Mouse (Mus musculus) cerebellum, adult 9-11 months (tissue): ENCODE results near the gene Map2k1.

ENCODE experiments used
- DNase-seq: peaks from one replicate; pipeline ENCODE4 v3.0.0; 2022

Map2k1 gene

DNA sequence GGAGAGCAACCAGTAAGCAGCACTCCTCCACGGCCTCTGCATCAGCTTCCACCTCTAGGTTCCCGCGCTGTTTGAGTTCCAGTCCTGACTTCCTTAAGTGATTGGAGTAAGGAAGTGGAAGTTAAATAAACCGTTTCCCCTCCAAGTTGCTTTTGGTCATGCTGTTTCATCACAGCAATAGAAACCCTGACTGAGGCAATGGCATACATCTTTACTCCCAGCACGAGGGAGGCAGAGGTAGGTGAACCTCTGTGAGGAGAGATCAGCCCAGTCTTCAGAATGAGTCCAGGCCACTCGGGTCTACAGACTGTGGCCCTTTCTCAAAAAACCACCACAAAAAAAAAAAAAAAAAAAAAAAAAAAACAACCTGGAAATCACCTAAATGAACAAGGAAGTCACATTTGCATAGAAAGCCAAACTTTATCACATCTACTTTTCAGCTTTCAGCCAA lies 11.0 kb downstream of the Map2k1 start:
- no peak for DNase-seq

- DNase-seq = no peak
Observed at GRCm38 (mm10) chr9:64240681-64241080, 12.8 kb downstream of the Map2k1 start.

GRCm38 (mm10) chr9:64240116-64240515 lies 13.3 kb downstream of the Map2k1 start:
- DNase-seq = no peak

DNA sequence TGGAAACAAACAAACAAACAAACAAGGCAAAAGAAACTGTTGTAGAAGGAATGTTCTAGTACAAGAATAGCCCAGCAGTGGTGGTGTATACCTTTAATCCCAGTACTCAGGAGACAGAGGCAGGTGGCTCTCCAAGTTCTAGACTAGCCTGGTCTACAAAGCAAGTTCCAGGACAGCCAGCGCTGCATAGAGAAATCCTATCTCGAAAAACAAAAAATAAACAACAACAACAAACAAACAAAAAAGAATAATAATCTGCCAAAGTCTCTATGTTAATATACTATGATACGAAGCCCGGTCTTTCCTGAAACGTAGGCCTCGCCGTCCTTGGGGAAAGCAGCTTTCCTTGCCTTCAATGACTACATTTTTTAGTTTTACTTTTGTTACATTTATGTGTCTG lies 17.4 kb downstream of the Map2k1 start:
- no peak for DNase-seq

DNA sequence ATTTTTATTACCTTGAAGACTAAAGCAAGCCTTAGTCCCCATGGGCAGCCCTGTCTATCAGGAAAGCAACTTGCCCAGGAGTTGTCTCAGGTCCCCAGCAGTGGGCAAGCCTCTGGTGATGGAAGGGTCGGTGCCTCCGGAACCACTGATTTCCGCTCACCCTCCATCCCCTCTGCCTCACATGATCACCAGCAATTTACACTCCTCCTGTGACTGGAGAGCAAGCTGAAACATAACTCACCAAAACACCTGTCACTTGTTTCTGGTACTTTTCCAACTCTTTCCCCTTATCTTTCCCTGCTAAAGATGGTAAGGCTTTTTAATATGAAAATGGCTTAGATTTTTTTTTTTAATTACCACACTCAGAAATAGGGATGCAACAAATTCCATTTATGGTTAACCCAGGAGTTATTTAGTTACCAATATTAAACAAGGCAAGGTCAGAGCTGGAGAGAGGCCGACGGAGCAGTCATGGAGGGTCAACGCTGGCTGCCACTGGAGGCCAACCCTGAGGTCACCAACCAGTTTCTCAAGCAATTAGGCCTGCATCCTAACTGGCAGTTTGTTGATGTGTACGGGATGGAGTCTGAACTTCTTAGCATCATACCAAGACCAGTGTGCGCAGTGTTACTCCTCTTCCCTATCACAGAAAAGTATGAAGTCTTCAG lies 18.5 kb downstream of the Map2k1 start, which contains the start of gene Uchl4:
Gene Uchl4, plus strand, starts transcription at position 434 of the 668 bp plus-strand sequence.
- no peak for DNase-seq

DNA sequence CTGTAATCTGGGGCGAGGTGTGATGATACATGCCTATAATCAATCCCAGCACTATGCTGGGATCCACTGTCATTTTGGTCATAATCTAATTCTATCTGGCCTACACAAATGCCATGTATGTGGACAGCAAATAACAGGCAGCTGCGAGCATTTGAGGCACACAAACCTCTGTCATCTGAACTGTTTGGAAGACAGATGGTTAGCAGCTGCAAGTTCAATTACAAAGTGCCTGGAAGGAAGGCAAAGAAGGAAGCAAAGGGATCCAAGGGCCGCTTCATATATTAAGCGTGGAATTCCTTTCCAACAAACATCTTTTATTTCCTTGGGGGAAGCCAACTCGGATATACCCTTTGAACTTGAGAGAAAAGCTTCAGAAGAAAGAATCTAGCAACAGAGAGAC lies 19.8 kb downstream of the Map2k1 start:
- no peak for DNase-seq

GRCm38 (mm10) chr9:64232257-64232957 lies 21.0 kb downstream of the Map2k1 start:
- DNase-seq = no peak

DNA sequence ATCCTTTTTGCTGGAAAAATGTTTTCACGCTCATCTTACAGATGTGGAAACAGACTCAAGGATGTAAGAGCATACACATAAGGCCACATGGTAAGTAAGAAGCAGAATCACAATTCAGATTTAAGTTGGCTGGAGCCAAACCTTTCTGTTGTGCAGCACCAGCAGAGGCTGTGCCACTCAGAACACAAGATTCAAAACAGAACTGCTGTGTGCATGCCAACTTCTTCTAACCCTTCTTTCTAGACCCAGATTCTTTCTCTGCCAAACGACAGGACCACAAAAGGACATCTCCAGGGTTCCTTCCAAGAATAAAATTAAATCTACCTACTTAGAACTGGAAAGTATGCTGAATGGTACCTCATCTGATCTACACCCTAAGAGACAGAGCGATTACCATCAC lies 21.8 kb downstream of the Map2k1 start:
- no peak for DNase-seq

DNA sequence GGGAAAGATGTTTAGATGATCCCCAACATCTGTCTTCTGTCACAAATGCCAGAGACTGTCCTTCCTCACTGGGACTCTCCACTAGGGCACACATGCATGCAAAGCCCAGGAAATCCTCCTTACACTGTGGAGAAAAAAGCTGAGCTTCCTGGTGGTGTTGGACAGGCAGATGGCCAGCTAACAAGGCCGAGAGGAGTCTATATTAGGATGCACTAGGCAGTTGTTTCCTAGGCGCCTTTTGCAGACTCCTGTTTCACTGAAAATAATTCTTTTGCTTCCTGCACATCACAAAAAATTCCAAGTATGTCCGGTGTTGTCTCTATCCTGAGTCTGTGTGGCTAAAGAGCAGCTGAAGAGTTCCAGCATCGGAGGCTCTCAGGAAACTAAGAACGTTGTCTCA lies 22.3 kb downstream of the Map2k1 start:
- DNase-seq = no peak

DNA sequence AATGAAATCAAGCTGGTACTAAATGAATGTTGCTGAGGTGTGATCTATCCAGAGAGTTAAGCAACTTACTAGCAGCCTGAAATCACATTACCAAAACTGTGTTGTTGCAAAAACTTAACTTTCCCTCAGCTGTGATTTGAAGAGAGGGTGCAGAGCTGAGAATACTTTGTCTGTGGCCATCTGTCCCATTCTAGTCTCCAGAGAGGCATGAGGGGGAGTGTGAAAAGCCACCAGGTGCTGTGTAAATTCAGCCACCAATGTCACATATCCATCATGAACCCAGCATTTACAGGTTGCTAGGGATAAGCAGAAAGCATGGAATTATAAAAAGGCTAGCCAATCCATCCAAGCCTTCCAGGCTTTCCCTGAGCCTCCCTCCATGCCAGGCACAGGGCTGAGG lies 24.5 kb downstream of the Map2k1 start:
- DNase-seq = no peak

- DNase-seq = no peak
Observed at GRCm38 (mm10) chr9:64227736-64228135, 25.7 kb downstream of the Map2k1 start.

GRCm38 (mm10) chr9:64225805-64226204 lies 27.6 kb downstream of the Map2k1 start:
- no peak for DNase-seq

DNA sequence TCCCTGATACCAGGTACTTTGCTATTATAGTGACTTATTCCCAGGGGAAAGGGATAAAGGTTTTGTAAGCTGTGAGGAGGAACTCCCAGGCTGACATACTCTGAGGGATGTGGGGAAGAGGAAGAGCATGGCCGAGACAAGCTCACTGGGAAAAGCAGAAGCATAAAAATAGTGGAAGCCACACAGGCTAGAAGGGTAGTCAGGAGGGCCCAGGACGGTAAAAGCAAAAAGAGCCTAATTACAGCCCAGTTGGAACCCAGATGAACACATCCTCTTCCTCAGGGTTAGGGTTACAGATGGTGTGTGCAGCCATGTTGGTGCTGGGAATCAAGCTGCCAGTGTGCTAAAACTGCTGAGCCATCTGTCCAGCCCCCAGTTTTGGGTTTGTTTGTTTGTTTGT lies 31.3 kb downstream of the Map2k1 start:
- no peak for DNase-seq

GRCm38 (mm10) chr9:64221480-64221879 lies 32.0 kb downstream of the Map2k1 start:
- no peak for DNase-seq

DNA sequence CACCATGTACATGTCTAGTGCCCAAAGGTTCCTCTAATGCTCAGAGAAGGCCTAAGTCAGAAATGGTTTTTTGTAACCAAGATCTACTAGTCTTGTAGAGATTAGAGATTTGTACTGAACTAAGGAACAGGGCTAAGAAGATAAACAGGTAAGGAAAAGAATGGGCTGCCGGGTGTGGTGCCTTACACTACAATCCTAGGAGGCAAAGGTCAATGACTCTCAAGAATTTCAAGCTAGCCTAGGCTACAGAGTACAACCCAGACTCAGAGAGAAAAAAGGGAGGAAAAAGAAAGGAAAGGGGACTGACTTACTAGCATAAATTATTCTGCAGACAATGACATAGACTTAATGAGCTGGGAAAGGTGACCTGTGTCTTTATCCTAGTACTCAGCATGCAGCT lies 32.8 kb downstream of the Map2k1 start:
- no peak for DNase-seq

DNA sequence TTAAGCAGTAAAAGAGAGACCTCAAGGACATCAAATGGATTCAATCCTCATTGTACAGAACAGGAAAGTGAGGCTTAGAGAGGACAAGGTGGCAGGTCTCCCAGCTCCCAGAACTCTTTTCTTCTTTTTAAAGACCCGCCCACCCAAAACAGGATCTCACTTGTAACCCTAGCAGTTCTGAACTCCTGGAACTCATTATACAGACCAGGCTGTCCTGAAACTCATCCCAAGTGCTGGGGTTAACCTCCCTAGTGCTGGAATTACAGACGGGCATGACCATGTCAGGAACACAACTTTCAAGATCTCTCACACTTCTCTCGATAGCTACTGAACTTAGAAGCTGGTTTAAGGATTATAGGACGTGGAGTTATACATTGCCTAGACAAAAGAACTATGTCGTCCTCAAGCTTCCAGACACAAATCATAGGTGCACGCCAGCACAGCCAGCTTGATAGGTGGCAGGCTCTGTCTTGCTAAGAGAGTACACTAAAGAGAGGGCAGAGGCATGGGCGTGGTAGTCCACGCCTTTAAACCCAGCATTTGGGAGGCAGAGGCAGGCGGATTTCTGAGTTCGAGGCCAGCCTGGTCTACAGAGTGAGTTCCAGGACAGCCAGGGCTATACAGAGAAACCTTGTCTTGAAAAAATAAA lies 33.5 kb downstream of the Map2k1 start:
- no peak for DNase-seq

DNA sequence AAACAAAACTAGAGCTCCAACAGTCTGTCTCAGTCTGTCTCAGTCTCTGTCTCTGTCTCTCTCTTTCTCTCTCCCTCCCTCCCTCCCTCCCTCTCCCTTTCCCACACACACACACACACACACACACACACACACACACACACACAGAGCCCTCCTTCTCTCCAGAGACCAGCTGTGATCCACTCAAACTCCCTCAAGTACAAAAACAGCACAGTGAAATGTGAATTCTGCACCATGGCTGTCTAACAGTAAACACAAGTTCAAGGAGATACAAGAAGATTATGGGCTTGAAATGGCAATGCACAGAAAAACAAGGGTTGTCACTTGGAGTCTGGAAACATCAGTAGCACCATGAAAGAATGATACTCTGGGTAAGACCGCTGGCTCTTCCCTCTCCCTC lies 34.1 kb downstream of the Map2k1 start:
- no peak for DNase-seq

DNA sequence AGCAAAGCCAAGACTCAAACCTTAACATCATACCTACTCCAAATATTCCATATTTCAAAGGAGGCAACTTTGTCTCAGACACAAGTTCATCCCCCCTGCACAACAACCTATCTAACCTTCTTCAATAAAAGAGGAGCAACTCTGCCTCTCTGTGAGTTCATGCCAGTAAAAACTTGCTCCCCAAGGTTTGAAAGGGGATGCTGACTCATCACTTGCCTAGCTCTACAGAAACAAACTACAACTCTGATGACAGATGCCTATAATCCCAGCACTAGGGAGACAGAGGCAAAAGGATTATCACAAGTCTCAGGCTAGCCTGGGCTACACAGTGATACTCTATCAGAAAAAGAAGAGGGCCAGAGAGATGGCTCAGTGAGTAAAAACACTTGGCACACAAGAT lies 35.5 kb downstream of the Map2k1 start:
- DNase-seq = no peak

DNA sequence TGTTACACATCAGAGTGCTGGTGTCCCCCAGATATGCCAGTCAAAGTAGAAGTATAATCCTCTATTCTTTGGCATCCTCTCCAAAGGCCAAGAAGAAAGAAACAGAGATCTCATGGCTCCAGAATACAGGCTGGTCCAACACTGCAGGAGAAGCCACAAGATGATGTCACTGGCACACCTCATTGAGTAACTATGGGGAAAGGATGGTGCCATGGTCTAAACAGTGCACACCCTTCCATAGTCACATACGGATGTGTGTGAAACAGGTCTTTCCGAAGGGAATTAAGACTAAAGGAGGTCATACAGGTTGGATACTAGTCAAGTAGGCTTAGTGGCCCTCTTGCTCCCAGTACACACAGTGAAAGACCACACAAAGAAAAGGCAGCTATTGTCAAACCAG lies 36.8 kb downstream of the Map2k1 start:
- no peak for DNase-seq

- DNase-seq = no peak
Observed at GRCm38 (mm10) chr9:64216090-64216489, 37.3 kb downstream of the Map2k1 start.

DNA sequence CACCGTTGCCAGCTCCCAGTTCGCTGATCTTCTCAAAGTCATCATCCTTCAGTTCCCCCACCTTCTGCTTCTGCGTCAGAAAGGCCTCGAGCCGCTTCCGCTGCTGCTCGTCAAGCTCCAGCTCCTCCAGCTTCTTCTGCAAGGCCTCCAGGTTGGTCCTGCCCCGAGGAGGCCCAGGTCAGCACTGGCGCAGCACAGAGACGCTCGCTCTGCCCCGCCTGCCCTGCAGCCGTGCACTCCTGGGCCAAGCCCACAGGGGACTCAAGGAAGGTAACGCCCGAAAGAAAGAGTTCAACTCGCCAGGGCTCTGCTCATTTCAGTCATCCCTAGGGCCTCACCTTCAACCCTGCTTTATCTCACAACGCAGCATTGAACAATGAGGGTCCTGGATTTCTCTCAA lies 39.0 kb downstream of the Map2k1 start:
- DNase-seq = no peak

- no peak for DNase-seq
Observed at GRCm38 (mm10) chr9:64207509-64208084, 45.8 kb downstream of the Map2k1 start.

- DNase-seq = no peak
Observed at GRCm38 (mm10) chr9:64202866-64203265, 50.6 kb downstream of the Map2k1 start.

DNA sequence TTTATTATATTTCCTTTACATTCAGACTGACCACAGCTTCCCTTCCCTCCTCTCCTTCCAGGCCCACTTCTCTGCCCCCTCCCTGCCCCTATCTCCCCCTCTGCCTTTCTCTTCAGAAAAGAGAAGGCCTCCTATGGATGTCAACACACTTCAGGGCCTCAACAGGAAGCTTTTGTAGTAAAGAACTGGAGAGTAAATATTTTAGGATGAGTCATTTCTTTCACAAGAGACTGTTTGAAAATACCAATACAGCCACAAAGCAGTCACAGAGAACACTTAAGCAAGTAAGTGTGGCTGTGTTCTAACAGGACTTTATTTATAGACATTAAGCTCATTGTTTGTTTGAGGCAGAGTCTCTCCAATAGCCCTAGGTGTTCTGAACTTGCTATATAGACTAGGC lies 51.1 kb downstream of the Map2k1 start:
- no peak for DNase-seq
